Mouse (Mus musculus) adrenal gland, postnatal 25 days (tissue): ENCODE data around the gene Gm10553. TPM values are rescaled to one million over a fixed set of nuclear protein-coding genes. Genes with fewer than 3 reads are reported as not detected.

Source experiments
- total RNA-seq: library from RNA; stranded (reverse); gene quantifications from 2 replicates; pipeline ENCODE4 v1.2.3, GENCODE M21; 2021

Gene Gm10553
- total RNA-seq, 1 experiment from 2014 or later = not detected

Other genes with a start within 250 kb of the Gm10553 start
- 4.2 and 4.9 TPM in 2 replicates for gene Slc16a14, start 165.0 kb upstream of the Gm10553 start, total RNA-seq
- not detected in 2 replicates for gene A530032D15Rik, start 9.7 kb downstream of the Gm10553 start, total RNA-seq
- 1.1 TPM in 1 of 2 replicates, not detected in the other for gene C130026I21Rik, start 170.4 kb downstream of the Gm10553 start, total RNA-seq